Mouse (Mus musculus) forebrain, embryonic 15.5 days (tissue): ENCODE results near the gene Pum1. TPM values are rescaled to one million over a fixed set of nuclear protein-coding genes. Genes with fewer than 3 reads are reported as not detected.
A peak's percentile ranks its signal among the peaks of the same experiment; 100 is the strongest.
"Not testable (repeated sequence)": the region's sequence is repeated elsewhere in the genome, so short reads cannot be mapped to it uniquely, and the experiment has no call there.

ENCODE experiments used
- ATAC-seq: fragments of 200-750 bp; cut with Nextera tagmentation; replicated peaks from 2 replicates; pipeline ENCODE4 v1.8.0; 2017; ENCODE audit warnings: mild to moderate bottlenecking, moderate TSS enrichment, moderate library complexity
- H3K27ac ChIP-seq: fragments of 300-500 bp; sonication (generic); replicated peaks from 2 replicates; pipeline ENCODE4 v1.5.1; 2015; ENCODE audit warnings: mild to moderate bottlenecking, inconsistent platforms
- H3K27me3 ChIP-seq: fragments of 300-500 bp; sonication (generic); 2 replicates; pipeline ENCODE4 v1.6.1; 2015; ENCODE audit warnings: inconsistent platforms
- H3K36me3 ChIP-seq: fragments of 300-500 bp; sonication (generic); 2 replicates; pipeline ENCODE4 v1.6.1; 2015; ENCODE audit warnings: mild to moderate bottlenecking, inconsistent platforms
- H3K4me1 ChIP-seq: fragments of 300-500 bp; sonication (generic); 2 replicates; pipeline ENCODE4 v1.6.1; 2015; ENCODE audit warnings: inconsistent platforms
- H3K4me2 ChIP-seq: fragments of 300-500 bp; sonication (generic); replicated peaks from 2 replicates; pipeline ENCODE4 v1.6.1; 2015; ENCODE audit warnings: mild to moderate bottlenecking, inconsistent platforms
- H3K4me3 ChIP-seq: fragments of 300-500 bp; sonication (generic); 2 replicates; pipeline ENCODE4 v1.5.1; 2015; ENCODE audit warnings: mild to moderate bottlenecking, inconsistent platforms
- H3K9ac ChIP-seq: fragments of 300-500 bp; sonication (generic); replicated peaks from 2 replicates; pipeline ENCODE4 v1.6.1; 2015; ENCODE audit warnings: mild to moderate bottlenecking, inconsistent platforms
- H3K9me3 ChIP-seq: fragments of 300-500 bp; sonication (generic); 2 replicates; pipeline ENCODE4 v1.6.1; 2016; ENCODE audit warnings: inconsistent platforms
- WGBS: fragments of 180-500 bp; shearing (Covaris S2); methylation state at CpG from one replicate; pipeline ENCODE4 v1.1.7; 2015; ENCODE audit warnings: mixed read lengths; 5-methylcytosine and 5-hydroxymethylcytosine counted together
- polyA plus RNA-seq: library from polyadenylated mRNA; unstranded; fragments of >200 nt; fragmentation: Nextera tagmentation; extraction: Ambion mirVana; gene quantifications from 2 replicates; pipeline ENCODE4 v1.2.1, GENCODE M21; 2015

Pum1 gene
- polyA plus RNA-seq = 129 TPM in 2 replicates

- H3K9me3 ChIP-seq = no peaks in the 10 kb centered on the region
- 1% methylated on average over 76 of the region's 90 CpGs for WGBS
- ATAC-seq = peak; percentile 94
- H3K36me3 ChIP-seq = no peaks in the 10 kb centered on the region
- peak within 1 kb of the TSS; percentile 98 for H3K9ac ChIP-seq
- H3K4me1 ChIP-seq = peaks cover 39% of the 10 kb centered on the region
- peak within 1 kb of the TSS; percentile 94 for H3K4me3 ChIP-seq
- H3K27me3 ChIP-seq = no peaks in the 10 kb centered on the region
- H3K27ac ChIP-seq = peak within 1 kb of the TSS; percentile 94
- peak within 1 kb of the TSS; percentile 73 for H3K4me2 ChIP-seq
These were observed at the start of gene Pum1 for GRCm38 (mm10) chr4:130662979-130663725. Gene Pum1 (plus strand): TSS chr4:130663321.

- ATAC-seq = no peak
- Histone ChIP-seq H3K9ac (no peak overlapping the region), H3K4me2 (peak overlapping the region; percentile 31), H3K36me3 (no peaks in the 10 kb centered on the region), H3K27ac (no peak overlapping the region), H3K9me3 (no peaks in the 10 kb centered on the region), H3K4me1 (no peaks in the 10 kb centered on the region), H3K4me3 (no peak overlapping the region), H3K27me3 (no peaks in the 10 kb centered on the region)
- 5% methylated on average over 4 of the region's 4 CpGs for WGBS
These were observed 33.7 kb upstream of the Pum1 start for GRCm38 (mm10) chr4:130629391-130629790.

GRCm38 (mm10) chr4:130630232-130630847 lies 32.8 kb upstream of the Pum1 start:
- Histone ChIP-seq H3K9ac (no peak overlapping the region), H3K36me3 (no peaks in the 10 kb centered on the region), H3K4me3 (no peak overlapping the region), H3K27ac (no peak overlapping the region), H3K4me2 (no peak overlapping the region), H3K27me3 (no peaks in the 10 kb centered on the region), H3K9me3 (no peaks in the 10 kb centered on the region), H3K4me1 (no peaks in the 10 kb centered on the region)
- ATAC-seq = no peak
- WGBS = 61% methylated on average over 3 of the region's 3 CpGs

GRCm38 (mm10) chr4:130635076-130635475 lies 28.0 kb upstream of the Pum1 start:
- H3K9me3 ChIP-seq, H3K9ac ChIP-seq, H3K27me3 ChIP-seq, H3K36me3 ChIP-seq, ATAC-seq, H3K4me1 ChIP-seq, H3K4me2 ChIP-seq, H3K4me3 ChIP-seq, H3K27ac ChIP-seq: not testable (repeated sequence)
- WGBS = 90% methylated on average over 3 of the region's 3 CpGs

- Histone ChIP-seq H3K4me3 (no peak overlapping the region), H3K36me3 (no peaks in the 10 kb centered on the region), H3K9me3 (no peaks in the 10 kb centered on the region), H3K27ac (no peak overlapping the region), H3K9ac (no peak overlapping the region), H3K27me3 (no peaks in the 10 kb centered on the region), H3K4me2 (no peak overlapping the region), H3K4me1 (no peaks in the 10 kb centered on the region)
- WGBS = 74% methylated on average over 3 of the region's 3 CpGs
- ATAC-seq = no peak
These were observed 26.4 kb upstream of the Pum1 start for GRCm38 (mm10) chr4:130636761-130637160.

- Histone ChIP-seq H3K4me1 (no peaks in the 10 kb centered on the region), H3K4me2 (no peak overlapping the region), H3K36me3 (no peaks in the 10 kb centered on the region), H3K4me3 (no peak overlapping the region), H3K27ac (no peak overlapping the region), H3K9ac (no peak overlapping the region), H3K27me3 (no peaks in the 10 kb centered on the region), H3K9me3 (no peaks in the 10 kb centered on the region)
- WGBS = 87% methylated on average over 8 of the region's 9 CpGs
- ATAC-seq = no peak
These were observed 25.4 kb upstream of the Pum1 start for GRCm38 (mm10) chr4:130637488-130638422.

GRCm38 (mm10) chr4:130640031-130640717 lies 22.9 kb upstream of the Pum1 start:
- H3K27me3 ChIP-seq = no peaks in the 10 kb centered on the region
- H3K4me1 ChIP-seq = no peaks in the 10 kb centered on the region
- ATAC-seq = no peak
- H3K9me3 ChIP-seq = no peaks in the 10 kb centered on the region
- 73% methylated on average over 9 of the region's 9 CpGs for WGBS
- H3K9ac ChIP-seq = no peak overlapping the region
- H3K36me3 ChIP-seq = no peaks in the 10 kb centered on the region
- H3K27ac ChIP-seq = no peak overlapping the region
- H3K4me2 ChIP-seq = no peak overlapping the region
- H3K4me3 ChIP-seq = no peak overlapping the region

- no peaks in the 10 kb centered on the region for H3K36me3 ChIP-seq
- no peak overlapping the region for H3K4me2 ChIP-seq
- no peak for ATAC-seq
- H3K27me3 ChIP-seq = no peaks in the 10 kb centered on the region
- H3K9me3 ChIP-seq = no peaks in the 10 kb centered on the region
- no peak overlapping the region for H3K4me3 ChIP-seq
- no peak overlapping the region for H3K27ac ChIP-seq
- no peaks in the 10 kb centered on the region for H3K4me1 ChIP-seq
- no peak overlapping the region for H3K9ac ChIP-seq
- WGBS = 92% methylated on average over 5 of the region's 5 CpGs
These were observed 20.7 kb upstream of the Pum1 start for GRCm38 (mm10) chr4:130642468-130642867.

- WGBS = 15% methylated on average over 1 of the region's 1 CpGs
- no peak overlapping the region for H3K27ac ChIP-seq
- H3K4me2 ChIP-seq = no peak overlapping the region
- ATAC-seq = no peak
- no peaks in the 10 kb centered on the region for H3K27me3 ChIP-seq
- H3K9ac ChIP-seq = no peak overlapping the region
- H3K4me3 ChIP-seq = no peak overlapping the region
- no peaks in the 10 kb centered on the region for H3K36me3 ChIP-seq
- no peaks in the 10 kb centered on the region for H3K9me3 ChIP-seq
- no peaks in the 10 kb centered on the region for H3K4me1 ChIP-seq
These were observed 17.7 kb upstream of the Pum1 start for GRCm38 (mm10) chr4:130645426-130645825.

- H3K4me2 ChIP-seq = no peak overlapping the region
- 85% methylated on average over 4 of the region's 4 CpGs for WGBS
These were observed 11.8 kb upstream of the Pum1 start for GRCm38 (mm10) chr4:130651286-130651685.

GRCm38 (mm10) chr4:130652546-130652945 lies 10.6 kb upstream of the Pum1 start:
- Histone ChIP-seq H3K4me2 (no peak overlapping the region), H3K9me3 (no peaks in the 10 kb centered on the region), H3K9ac (no peak overlapping the region), H3K4me1 (no peaks in the 10 kb centered on the region), H3K27ac (no peak overlapping the region), H3K36me3 (no peaks in the 10 kb centered on the region), H3K27me3 (no peaks in the 10 kb centered on the region), H3K4me3 (no peak overlapping the region)
- no peak for ATAC-seq
- 77% methylated on average over 4 of the region's 4 CpGs for WGBS

More at GRCm38 (mm10) chr4:130651286-130651685, 11.8 kb upstream of the Pum1 start:
- Histone ChIP-seq H3K4me3 (no peak overlapping the region), H3K27me3 (no peaks in the 10 kb centered on the region), H3K36me3 (no peaks in the 10 kb centered on the region), H3K9me3 (no peaks in the 10 kb centered on the region), H3K27ac (no peak overlapping the region), H3K4me1 (no peaks in the 10 kb centered on the region), H3K9ac (no peak overlapping the region)
- ATAC-seq = no peak
